Mouse (Mus musculus): ENCODE measurements around the gene Il2ra. TPM values are rescaled to one million over a fixed set of nuclear protein-coding genes. Genes with fewer than 3 reads are reported as not detected.

Il2ra gene
- polyA plus RNA-seq, 1 experiment from 2014 or later, result 0.05 TPM

- no peak for TF ChIP-seq CTCF (IDR thresholded peaks at IDR 0.05; ENCODE audit: low read depth)
Measured at GRCm38 (mm10) chr2:11735853-11736252, 93.2 kb downstream of the Il2ra start.

GRCm38 (mm10) chr2:11738794-11739193, 96.2 kb downstream of the Il2ra start:
- Histone ChIP-seq H3K36me3 (ENCODE audit: control insufficient read depth, insufficient read depth) (peaks cover 38% of the 10 kb centered on the region), H3K27ac (ENCODE audit: low read depth, low read length) (no peak overlapping the region), H3K4me1 (replicated peaks; ENCODE audit: control insufficient read depth, insufficient read depth, low read length) (no peaks in the 10 kb centered on the region), H3K4me3 (ENCODE audit: low read depth, low read length) (no peak overlapping the region), H3K4me2 (replicated peaks; ENCODE audit: low read depth) (no peak overlapping the region), H3K27me3 (replicated peaks; ENCODE audit: control insufficient read depth, insufficient read depth, low read length) (no peaks in the 10 kb centered on the region), H3K9ac (ENCODE audit: low read depth, low read length) (no peak overlapping the region), H3K9me3 (ENCODE audit: control insufficient read depth) (no peaks in the 10 kb centered on the region)
- no peak for TF ChIP-seq CTCF (IDR thresholded peaks at IDR 0.05; ENCODE audit: low read depth)
- WGBS, result 90% methylated on average over 3 of the region's 3 CpGs
- no peak for ATAC-seq

More at GRCm38 (mm10) chr2:11735853-11736252, 93.2 kb downstream of the Il2ra start:
- Histone ChIP-seq H3K9me3 (ENCODE audit: control insufficient read depth) (no peaks in the 10 kb centered on the region), H3K4me3 (ENCODE audit: low read depth, low read length) (no peak overlapping the region), H3K9ac (ENCODE audit: low read depth, low read length) (no peak overlapping the region), H3K4me2 (replicated peaks; ENCODE audit: low read depth) (0 out of 2 replicates have a peak overlapping the region, but pooled peaks have one; percentile 1), H3K27ac (ENCODE audit: low read depth, low read length) (no peak overlapping the region), H3K4me1 (replicated peaks; ENCODE audit: control insufficient read depth, insufficient read depth, low read length) (no peaks in the 10 kb centered on the region), H3K27me3 (replicated peaks; ENCODE audit: control insufficient read depth, insufficient read depth, low read length) (no peaks in the 10 kb centered on the region), H3K36me3 (ENCODE audit: control insufficient read depth, insufficient read depth) (peaks cover 9% of the 10 kb centered on the region)
- no peak for ATAC-seq
- 69% methylated on average over 6 of the region's 6 CpGs for WGBS

GRCm38 (mm10) chr2:11739516-11740051, 97.0 kb downstream of the Il2ra start:
- ATAC-seq, result peak; percentile 82
- 46% methylated on average over 4 of the region's 4 CpGs for WGBS
- Histone ChIP-seq H3K9ac (ENCODE audit: low read depth, low read length) (no peak overlapping the region), H3K27ac (ENCODE audit: low read depth, low read length) (peak overlapping the region; percentile 5; the same call in 1 of the 2 replicates), H3K4me2 (replicated peaks; ENCODE audit: low read depth) (no peak overlapping the region), H3K36me3 (ENCODE audit: control insufficient read depth, insufficient read depth) (peaks cover 44% of the 10 kb centered on the region), H3K4me3 (ENCODE audit: low read depth, low read length) (no peak overlapping the region), H3K27me3 (replicated peaks; ENCODE audit: control insufficient read depth, insufficient read depth, low read length) (no peaks in the 10 kb centered on the region), H3K4me1 (replicated peaks; ENCODE audit: control insufficient read depth, insufficient read depth, low read length) (no peaks in the 10 kb centered on the region), H3K9me3 (ENCODE audit: control insufficient read depth) (no peaks in the 10 kb centered on the region)
- no peak for TF ChIP-seq CTCF (IDR thresholded peaks at IDR 0.05; ENCODE audit: low read depth)

Other genes with a start within 250 kb of the Il2ra start
- gene Pfkfb3, start 88.7 kb upstream of the Il2ra start, polyA plus RNA-seq (2015; fragmentation: Nextera tagmentation; extraction: Ambion mirVana), result 12.7 and 13.4 TPM in 2 replicates
- 58.1 and 61.8 TPM in 2 replicates for gene Rbm17, start 38.7 kb upstream of the Il2ra start, polyA plus RNA-seq (2015; fragmentation: Nextera tagmentation; extraction: Ambion mirVana)
- gene Gm17490, start 16.5 kb upstream of the Il2ra start, polyA plus RNA-seq (2015; fragmentation: Nextera tagmentation; extraction: Ambion mirVana), result not detected in 2 replicates
- gene Il15ra, start 62.5 kb downstream of the Il2ra start, polyA plus RNA-seq (2015; fragmentation: Nextera tagmentation; extraction: Ambion mirVana), result 3.7 and 4.9 TPM in 2 replicates
- 56.6 and 59.0 TPM in 2 replicates for gene Fbh1, start 134.8 kb downstream of the Il2ra start, polyA plus RNA-seq (2015; fragmentation: Nextera tagmentation; extraction: Ambion mirVana)
- gene Ankrd16, start 135.1 kb downstream of the Il2ra start, polyA plus RNA-seq (2015; fragmentation: Nextera tagmentation; extraction: Ambion mirVana), result 22.4 and 25.3 TPM in 2 replicates

Data from intestine, postnatal 0 days (tissue).